Mouse (Mus musculus) liver, postnatal 0 days (tissue): Measurements from ENCODE around the gene Srcin1. TPM values are rescaled to one million over a fixed set of nuclear protein-coding genes. Genes with fewer than 3 reads are reported as not detected.

Source experiments
- ATAC-seq: fragments of 200-750 bp; cut with Nextera tagmentation; 2 replicates; pipeline ENCODE4 v1.8.0; 2017; ENCODE audit warnings: mild to moderate bottlenecking, moderate library complexity
- DNase-seq: peaks from one replicate; pipeline ENCODE4 v3.0.0-alpha.2; 2016
- H3K27ac ChIP-seq: fragments of 300-500 bp; sonication (generic); 2 replicates; pipeline ENCODE4 v1.5.1; 2014; ENCODE audit warnings: antibody characterized with exemption, moderate library complexity, mild to moderate bottlenecking, low read depth
- H3K27me3 ChIP-seq: fragments of 300-500 bp; sonication (generic); 2 replicates; pipeline ENCODE4 v1.6.1; 2014; ENCODE audit warnings: low read length, control low read depth, mixed read lengths; ENCODE audit not compliant: insufficient read depth
- H3K36me3 ChIP-seq: fragments of 300-500 bp; sonication (generic); replicated peaks from 2 replicates; pipeline ENCODE4 v1.6.1; 2014; ENCODE audit warnings: mild to moderate bottlenecking, control low read depth, low read length, moderate library complexity, mixed read lengths; ENCODE audit not compliant: insufficient read depth
- H3K4me1 ChIP-seq: fragments of 300-500 bp; sonication (generic); 2 replicates; pipeline ENCODE4 v1.6.1; 2014; ENCODE audit warnings: antibody characterized with exemption, mild to moderate bottlenecking, control low read depth; ENCODE audit not compliant: insufficient read depth
- H3K4me2 ChIP-seq: fragments of 300-500 bp; sonication (generic); 2 replicates; pipeline ENCODE4 v1.6.1; 2014; ENCODE audit warnings: low read depth, mild to moderate bottlenecking, low read length, moderate library complexity, mixed read lengths
- H3K4me3 ChIP-seq: fragments of 300-500 bp; sonication (generic); 2 replicates; pipeline ENCODE4 v1.5.1; 2014; ENCODE audit warnings: low read depth, low read length
- H3K9ac ChIP-seq: fragments of 300-500 bp; sonication (generic); replicated peaks from 2 replicates; pipeline ENCODE4 v1.6.1; 2014; ENCODE audit warnings: mild to moderate bottlenecking, moderate library complexity
- H3K9me3 ChIP-seq: fragments of 300-500 bp; sonication (generic); 2 replicates; pipeline ENCODE4 v1.6.1; 2016; ENCODE audit warnings: mild to moderate bottlenecking, control low read depth, low read length, mixed read lengths
- CTCF ChIP-seq: sonication (generic); IDR thresholded peaks from 2 replicates; pipeline ENCODE4 v1.5.1; 2016; ENCODE audit warnings: antibody characterized with exemption, low read depth
- EP300 ChIP-seq: IDR thresholded peaks from 2 replicates; pipeline ENCODE4 v1.6.1; 2016; ENCODE audit warnings: antibody characterized with exemption, low read depth, mild to moderate bottlenecking
- WGBS: fragments of 180-500 bp; shearing (Covaris S2); extraction: QIAGEN DNeasy Blood & Tissue Kit; methylation state at CpG from one replicate; pipeline ENCODE4 v1.1.7; 2014; ENCODE audit not compliant: insufficient replicate concordance; 5-methylcytosine and 5-hydroxymethylcytosine counted together
- polyA plus RNA-seq: library from polyadenylated mRNA; unstranded; fragments of >200 nt; fragmentation: Nextera tagmentation; extraction: Ambion mirVana; gene quantifications from 2 replicates; pipeline ENCODE4 v1.2.1, GENCODE M21; 2015

Srcin1 gene
- polyA plus RNA-seq, 1 experiment from 2014 or later = 0.02 TPM

DNA sequence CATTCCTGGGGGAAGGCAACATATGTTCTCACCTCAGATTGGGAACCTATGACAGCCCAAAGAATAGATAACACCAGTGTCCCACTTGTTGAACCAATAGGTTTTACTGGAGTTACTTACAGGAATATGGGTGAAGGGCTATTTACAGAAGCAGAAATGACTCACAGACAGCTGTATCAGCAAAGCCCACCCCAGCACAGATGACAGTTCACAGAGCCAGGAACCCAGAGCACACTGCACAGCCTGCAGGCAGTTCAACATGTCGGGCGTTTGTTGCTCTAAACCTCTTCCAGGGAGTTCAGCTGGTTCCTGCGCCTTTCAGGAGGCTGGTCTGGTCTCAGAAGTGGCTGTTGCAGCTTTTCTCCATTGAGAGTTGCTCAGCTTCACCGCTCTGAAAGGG is 39.3 kb upstream of the Srcin1 start:
- Histone ChIP-seq H3K9ac (no peak overlapping the region), H3K9me3 (no peaks in the 10 kb centered on the region), H3K4me1 (no peaks in the 10 kb centered on the region), H3K4me3 (no peak overlapping the region), H3K27ac (no peak overlapping the region), H3K27me3 (no peaks in the 10 kb centered on the region), H3K4me2 (no peak overlapping the region), H3K36me3 (no peaks in the 10 kb centered on the region)
- TF ChIP-seq EP300 = no peak
- no peak for TF ChIP-seq CTCF
- DNase-seq (no peak), ATAC-seq (no peak)
- 72% methylated on average over 4 of the region's 4 CpGs for WGBS

GRCm38 (mm10) chr11:97611076-97611475 is 35.1 kb upstream of the Srcin1 start:
- Histone ChIP-seq H3K9ac (no peak overlapping the region), H3K36me3 (no peaks in the 10 kb centered on the region), H3K4me1 (no peaks in the 10 kb centered on the region), H3K27me3 (no peaks in the 10 kb centered on the region), H3K4me2 (no peak overlapping the region), H3K4me3 (no peak overlapping the region), H3K9me3 (no peaks in the 10 kb centered on the region), H3K27ac (no peak overlapping the region)
- ATAC-seq (no peak), DNase-seq (no peak)
- TF ChIP-seq CTCF (no peak), EP300 (no peak)
- 60% methylated on average over 8 of the region's 8 CpGs for WGBS

GRCm38 (mm10) chr11:97609743-97610142 is 33.8 kb upstream of the Srcin1 start:
- H3K4me2 ChIP-seq = no peak overlapping the region
- ATAC-seq = no peak
- no peak overlapping the region for H3K4me3 ChIP-seq
- WGBS = 84% methylated on average over 13 of the region's 13 CpGs
- no peak for DNase-seq
- H3K9ac ChIP-seq = no peak overlapping the region
- H3K27ac ChIP-seq = no peak overlapping the region
- no peaks in the 10 kb centered on the region for H3K4me1 ChIP-seq
- no peaks in the 10 kb centered on the region for H3K36me3 ChIP-seq
- no peak for TF ChIP-seq EP300
- no peak for TF ChIP-seq CTCF
- H3K27me3 ChIP-seq = no peaks in the 10 kb centered on the region
- no peaks in the 10 kb centered on the region for H3K9me3 ChIP-seq

DNA sequence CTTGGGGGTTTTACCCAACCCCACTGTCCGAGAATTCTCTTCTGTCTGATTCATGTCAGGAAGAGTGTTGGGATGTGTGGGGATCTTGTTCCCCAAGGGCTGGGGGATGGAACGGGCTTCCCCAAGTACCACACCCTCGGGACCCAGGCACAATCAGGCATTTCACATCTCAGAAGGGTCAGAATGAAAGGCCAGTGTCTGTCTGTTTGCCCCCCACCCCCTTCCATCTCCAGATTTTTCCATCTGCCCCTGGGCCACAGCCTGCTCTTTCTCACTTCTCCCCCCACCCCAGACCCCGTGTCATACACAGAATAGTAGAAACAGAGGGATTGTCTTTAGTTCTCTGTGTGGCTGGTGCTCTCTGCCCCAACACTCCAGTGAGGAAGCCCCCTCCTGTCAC is 32.9 kb upstream of the Srcin1 start:
- Histone ChIP-seq H3K4me3 (no peak overlapping the region), H3K27ac (no peak overlapping the region), H3K4me2 (no peak overlapping the region), H3K4me1 (no peaks in the 10 kb centered on the region), H3K27me3 (no peaks in the 10 kb centered on the region), H3K36me3 (no peaks in the 10 kb centered on the region), H3K9me3 (no peaks in the 10 kb centered on the region), H3K9ac (no peak overlapping the region)
- ATAC-seq = no peak
- no peak for DNase-seq
- TF ChIP-seq CTCF (no peak), EP300 (no peak)
- WGBS = 72% methylated on average over 4 of the region's 4 CpGs

DNA sequence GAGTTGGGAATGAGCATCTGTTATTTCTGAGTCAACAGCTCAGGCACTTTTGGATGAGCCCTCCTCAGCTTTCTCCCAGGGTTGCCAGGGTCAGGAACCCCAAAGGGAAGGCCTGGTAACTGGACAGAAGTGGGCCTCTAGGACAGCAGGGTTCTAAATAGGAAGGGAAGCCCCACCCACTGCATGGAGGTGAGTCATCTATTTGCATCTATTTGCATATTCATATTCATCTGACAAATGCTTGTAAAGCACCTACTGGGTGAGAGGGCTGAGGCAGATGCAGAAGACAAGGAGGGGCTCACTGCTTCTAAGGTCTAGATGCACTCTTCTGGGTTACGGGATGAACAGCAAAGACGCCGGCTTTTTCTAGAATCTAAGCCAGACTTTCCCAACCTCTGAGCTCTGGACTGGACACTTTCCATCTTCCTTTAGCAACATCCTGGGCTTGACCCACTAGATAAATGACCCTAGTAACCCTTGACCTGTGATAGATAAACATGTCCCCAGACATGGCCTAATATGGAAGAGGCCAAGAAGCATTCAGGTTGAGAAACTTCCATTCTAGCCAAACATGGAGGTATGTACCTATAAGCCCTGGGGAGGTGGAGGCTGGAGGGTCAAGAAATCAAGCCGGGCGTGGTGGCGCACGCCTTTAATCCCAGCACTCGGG is 31.2 kb upstream of the Srcin1 start:
- Histone ChIP-seq H3K27ac (no peak overlapping the region), H3K4me3 (no peak overlapping the region), H3K4me1 (no peaks in the 10 kb centered on the region), H3K27me3 (no peaks in the 10 kb centered on the region), H3K9ac (no peak overlapping the region), H3K36me3 (no peaks in the 10 kb centered on the region), H3K9me3 (no peaks in the 10 kb centered on the region), H3K4me2 (no peak overlapping the region)
- no peak; the same call in 1 of the 2 replicates for ATAC-seq
- TF ChIP-seq CTCF (no peak), EP300 (no peak)
- 92% methylated on average over 8 of the region's 8 CpGs for WGBS
- DNase-seq = no peak

DNA sequence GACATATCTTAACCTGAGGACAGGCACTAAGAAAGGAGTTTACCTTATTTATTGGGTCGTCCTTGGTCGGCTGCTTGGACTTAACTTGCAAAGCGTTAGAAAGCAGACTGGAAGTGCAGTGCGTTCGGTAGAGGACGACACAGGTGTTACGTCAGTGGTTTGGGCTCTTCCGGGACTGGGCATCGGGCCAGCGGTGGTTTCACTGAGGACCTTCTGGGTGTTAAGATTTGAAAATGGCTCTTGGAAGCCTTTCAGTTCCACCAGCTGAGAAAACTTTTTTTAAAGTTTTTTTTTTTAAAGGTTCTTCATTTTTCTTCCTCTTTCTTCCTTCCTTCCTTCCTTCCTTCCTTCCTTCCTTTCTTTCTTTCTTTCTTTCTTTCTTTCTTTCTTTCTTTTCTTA is 27.9 kb upstream of the Srcin1 start:
- Histone ChIP-seq H3K9ac (no peak overlapping the region), H3K36me3 (no peaks in the 10 kb centered on the region), H3K9me3 (no peaks in the 10 kb centered on the region), H3K27me3 (no peaks in the 10 kb centered on the region), H3K4me1 (no peaks in the 10 kb centered on the region), H3K27ac (no peak overlapping the region), H3K4me3 (no peak overlapping the region), H3K4me2 (no peak overlapping the region)
- DNase-seq = no peak
- no peak for ATAC-seq
- TF ChIP-seq EP300 (no peak), CTCF (no peak)
- WGBS = 37% methylated on average over 10 of the region's 10 CpGs

DNA sequence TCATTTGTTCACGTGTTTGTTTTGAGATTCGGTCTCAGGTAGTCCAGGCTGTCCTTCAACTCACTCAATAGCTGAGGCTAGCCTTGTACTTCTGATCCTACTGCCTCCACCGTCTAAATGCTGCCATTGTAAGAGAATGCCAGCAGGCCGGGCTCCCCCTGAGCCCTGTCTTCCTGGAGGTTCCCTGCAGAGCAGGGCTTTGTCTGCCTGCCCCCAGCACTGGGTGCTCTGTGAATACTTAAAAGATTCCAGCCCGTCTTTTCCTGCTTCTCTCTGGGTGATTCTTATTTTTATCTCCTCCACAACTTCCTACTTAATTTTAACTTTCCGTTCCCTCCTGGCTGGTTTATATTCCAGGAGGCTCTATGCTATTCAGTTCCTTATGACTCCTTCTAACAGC is 26.2 kb upstream of the Srcin1 start:
- ATAC-seq = no peak
- 38% methylated on average over 6 of the region's 6 CpGs for WGBS
- no peaks in the 10 kb centered on the region for H3K27me3 ChIP-seq

More for the DNA sequence above, 26.2 kb upstream of the Srcin1 start:
- H3K36me3 ChIP-seq = no peaks in the 10 kb centered on the region
- no peaks in the 10 kb centered on the region for H3K4me1 ChIP-seq
- TF ChIP-seq EP300 (no peak), CTCF (no peak)
- H3K9ac ChIP-seq = no peak overlapping the region
- H3K4me2 ChIP-seq = no peak overlapping the region
- no peak for DNase-seq
- no peak overlapping the region for H3K4me3 ChIP-seq
- H3K9me3 ChIP-seq = no peaks in the 10 kb centered on the region
- no peak overlapping the region for H3K27ac ChIP-seq
